Mouse (Mus musculus) liver, embryonic 13.5 days (tissue): Measurements from ENCODE around the gene Nol4l. TPM values are rescaled to one million over a fixed set of nuclear protein-coding genes. Genes with fewer than 3 reads are reported as not detected.

Experiments used
- ATAC-seq: fragments of 200-750 bp; cut with Nextera tagmentation; 2 replicates; pipeline ENCODE4 v1.8.0; 2017; ENCODE audit warnings: low read depth, mild to moderate bottlenecking, moderate number of reproducible peaks, moderate library complexity
- DNase-seq: peaks from one replicate; pipeline ENCODE4 v3.0.0; 2022
- H3K27ac ChIP-seq: fragments of 300-500 bp; sonication (generic); 2 replicates; pipeline ENCODE4 v1.5.1; 2015; ENCODE audit warnings: moderate library complexity, mild to moderate bottlenecking, inconsistent platforms
- H3K27me3 ChIP-seq: fragments of 300-500 bp; sonication (generic); 2 replicates; pipeline ENCODE4 v1.6.1; 2015; ENCODE audit warnings: mild to moderate bottlenecking, inconsistent platforms
- H3K36me3 ChIP-seq: fragments of 300-500 bp; sonication (generic); 2 replicates; pipeline ENCODE4 v1.6.1; 2015; ENCODE audit warnings: mild to moderate bottlenecking, inconsistent platforms
- H3K4me1 ChIP-seq: fragments of 300-500 bp; sonication (generic); replicated peaks from 2 replicates; pipeline ENCODE4 v1.6.1; 2015; ENCODE audit warnings: inconsistent platforms
- H3K4me2 ChIP-seq: fragments of 300-500 bp; sonication (generic); 2 replicates; pipeline ENCODE4 v1.6.1; 2015; ENCODE audit warnings: inconsistent platforms, mild to moderate bottlenecking, moderate library complexity
- H3K4me3 ChIP-seq: fragments of 300-500 bp; sonication (generic); replicated peaks from 2 replicates; pipeline ENCODE4 v1.5.1; 2015; ENCODE audit warnings: mild to moderate bottlenecking, inconsistent platforms
- H3K9ac ChIP-seq: fragments of 300-500 bp; sonication (generic); 2 replicates; pipeline ENCODE4 v1.6.1; 2015; ENCODE audit warnings: mild to moderate bottlenecking, inconsistent platforms
- H3K9me3 ChIP-seq: fragments of 300-500 bp; sonication (generic); replicated peaks from 2 replicates; pipeline ENCODE4 v1.6.1; 2016; ENCODE audit warnings: inconsistent platforms
- WGBS: fragments of 180-500 bp; shearing (Covaris S2); methylation state at CpG from one replicate; pipeline ENCODE4 v1.1.7; 2015; ENCODE audit not compliant: insufficient replicate concordance; 5-methylcytosine and 5-hydroxymethylcytosine counted together
- polyA plus RNA-seq: library from polyadenylated mRNA; unstranded; fragments of >200 nt; fragmentation: Nextera tagmentation; extraction: Ambion mirVana; gene quantifications from 2 replicates; pipeline ENCODE4 v1.2.1, GENCODE M21; 2015

Gene Nol4l
- polyA plus RNA-seq, 1 experiment from 2014 or later = 5.4 TPM

DNA sequence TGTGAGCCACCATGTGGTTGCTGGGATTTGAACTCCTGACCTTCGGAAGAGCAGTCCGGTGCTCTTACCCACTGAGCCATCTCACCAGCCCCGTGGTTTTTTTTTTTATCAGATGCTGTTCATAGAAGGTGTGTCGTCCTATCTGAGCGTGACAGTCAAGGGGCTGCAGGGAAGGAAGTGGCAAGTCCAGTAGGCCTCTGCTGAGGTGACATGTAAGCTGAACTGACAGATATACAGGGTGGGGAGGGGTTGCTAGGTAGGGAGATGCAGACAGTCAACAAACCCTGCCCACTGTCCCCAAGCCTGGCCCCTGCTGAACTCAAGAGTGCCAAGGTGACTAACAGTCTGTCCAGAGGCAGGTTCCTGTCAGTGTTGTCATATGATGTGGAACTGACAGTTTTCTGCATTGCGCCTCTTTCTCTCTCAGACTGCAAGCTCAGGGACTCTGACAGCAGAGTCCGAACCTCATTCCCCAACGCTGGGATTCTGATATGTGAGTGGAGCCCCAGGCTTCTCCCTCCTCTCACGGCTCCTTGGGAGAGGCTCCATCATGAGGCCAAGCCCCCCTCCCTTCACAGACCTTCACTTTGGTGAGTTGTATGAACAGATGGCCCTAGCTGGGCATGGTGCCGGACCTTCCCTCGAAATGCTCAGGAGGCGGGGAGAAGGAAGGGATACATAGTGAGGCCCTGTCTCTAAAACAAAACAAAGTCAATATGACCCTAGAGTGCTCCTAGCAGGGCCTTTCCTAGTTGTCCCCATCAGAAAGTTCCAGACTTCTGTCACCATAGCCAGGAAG is 75.6 kb downstream of the Nol4l start:
- Histone ChIP-seq H3K4me2 (peak overlapping the region; percentile 59), H3K4me3 (peak overlapping the region; percentile 14; the same call in 1 of the 2 replicates), H3K9me3 (no peaks in the 10 kb centered on the region), H3K27ac (peak overlapping the region; percentile 94), H3K9ac (peak overlapping the region; percentile 61), H3K27me3 (no peaks in the 10 kb centered on the region), H3K4me1 (peaks cover 68% of the 10 kb centered on the region), H3K36me3 (peaks cover 12% of the 10 kb centered on the region; the same call in 1 of the 2 replicates)
- peak; percentile 92 for ATAC-seq
- peak; percentile 72 for DNase-seq
- WGBS = 43% methylated on average over 12 of the region's 12 CpGs

DNA sequence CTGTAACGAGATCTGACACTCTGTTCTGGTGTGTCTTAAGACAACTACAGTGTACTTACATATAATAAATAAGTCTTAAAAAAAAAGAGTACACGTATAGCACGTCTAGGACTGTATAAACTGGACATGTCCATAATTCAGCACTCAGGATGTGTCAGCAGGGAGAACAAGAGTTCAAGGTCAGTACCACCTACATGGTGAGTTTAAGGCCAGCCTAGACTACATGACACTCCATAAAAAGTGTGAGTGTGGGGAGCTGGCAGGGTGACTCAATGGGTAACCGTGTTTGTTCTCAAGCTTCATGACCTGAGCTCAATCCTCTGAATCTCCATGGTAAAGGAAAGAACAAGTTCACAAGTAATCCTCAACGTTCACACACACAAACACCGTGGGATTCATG is 81.3 kb downstream of the Nol4l start:
- no peak overlapping the region for H3K4me3 ChIP-seq
- H3K4me1 ChIP-seq = peaks cover 49% of the 10 kb centered on the region
- no peaks in the 10 kb centered on the region for H3K9me3 ChIP-seq
- H3K36me3 ChIP-seq = no peaks in the 10 kb centered on the region
- no peak for DNase-seq
- ATAC-seq = no peak
- H3K27ac ChIP-seq = no peak overlapping the region
- WGBS = 78% methylated on average over 6 of the region's 6 CpGs
- H3K27me3 ChIP-seq = peaks cover 20% of the 10 kb centered on the region
- no peak overlapping the region for H3K9ac ChIP-seq
- H3K4me2 ChIP-seq = no peak overlapping the region

DNA sequence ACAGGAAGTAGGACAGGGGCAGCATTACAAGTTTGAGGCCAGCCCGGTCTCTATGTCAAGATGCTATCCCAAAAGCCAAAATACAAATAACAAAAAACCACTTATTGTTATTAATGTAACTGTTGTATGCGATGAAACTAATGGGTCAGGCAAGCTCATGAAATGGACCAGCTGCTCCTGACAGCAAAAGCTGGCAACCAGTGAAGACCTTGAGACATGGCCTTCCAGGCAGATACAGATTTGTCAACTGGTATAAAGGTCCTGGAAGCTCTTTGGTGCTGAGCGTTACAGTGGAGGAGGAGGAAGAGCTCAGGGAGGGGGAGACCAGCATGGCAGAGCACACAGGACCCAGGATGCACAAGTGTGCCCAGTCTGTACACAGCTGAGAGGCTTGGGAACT is 82.1 kb downstream of the Nol4l start:
- H3K4me1 ChIP-seq = peaks cover 49% of the 10 kb centered on the region
- H3K4me2 ChIP-seq = no peak overlapping the region
- no peaks in the 10 kb centered on the region for H3K9me3 ChIP-seq
- no peak overlapping the region for H3K9ac ChIP-seq
- WGBS = 79% methylated on average over 3 of the region's 3 CpGs
- no peaks in the 10 kb centered on the region for H3K36me3 ChIP-seq
- H3K27me3 ChIP-seq = peaks cover 28% of the 10 kb centered on the region
- ATAC-seq (no peak), DNase-seq (no peak)
- no peak overlapping the region for H3K27ac ChIP-seq
- H3K4me3 ChIP-seq = no peak overlapping the region

DNA sequence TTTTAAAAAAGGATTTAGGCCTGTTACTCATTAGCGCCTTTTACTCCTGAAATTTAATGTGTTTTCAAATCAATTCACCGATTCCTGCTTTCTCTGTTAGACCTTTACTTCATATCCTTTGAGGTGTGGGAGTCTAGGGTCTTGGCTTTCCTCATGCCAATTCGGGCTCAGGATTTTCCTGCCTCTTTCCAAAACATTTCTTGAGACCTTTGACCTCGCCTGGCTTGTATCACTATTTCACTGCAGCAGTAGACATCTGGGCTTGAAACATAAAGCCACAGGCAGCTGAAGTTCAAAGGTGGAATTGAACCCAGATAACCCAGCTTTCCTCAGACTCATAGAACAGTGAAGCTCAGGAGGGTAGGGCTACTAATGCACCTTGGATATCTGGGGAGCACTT is 83.3 kb downstream of the Nol4l start:
- Histone ChIP-seq H3K9me3 (no peaks in the 10 kb centered on the region), H3K4me2 (0 out of 2 replicates have a peak overlapping the region, but pooled peaks have one; percentile 1), H3K4me1 (peaks cover 54% of the 10 kb centered on the region), H3K36me3 (no peaks in the 10 kb centered on the region), H3K4me3 (no peak overlapping the region), H3K9ac (no peak overlapping the region), H3K27ac (no peak overlapping the region), H3K27me3 (peaks cover 32% of the 10 kb centered on the region)
- no peak for ATAC-seq
- WGBS = 25% methylated on average over 4 of the region's 4 CpGs
- no peak for DNase-seq

DNA sequence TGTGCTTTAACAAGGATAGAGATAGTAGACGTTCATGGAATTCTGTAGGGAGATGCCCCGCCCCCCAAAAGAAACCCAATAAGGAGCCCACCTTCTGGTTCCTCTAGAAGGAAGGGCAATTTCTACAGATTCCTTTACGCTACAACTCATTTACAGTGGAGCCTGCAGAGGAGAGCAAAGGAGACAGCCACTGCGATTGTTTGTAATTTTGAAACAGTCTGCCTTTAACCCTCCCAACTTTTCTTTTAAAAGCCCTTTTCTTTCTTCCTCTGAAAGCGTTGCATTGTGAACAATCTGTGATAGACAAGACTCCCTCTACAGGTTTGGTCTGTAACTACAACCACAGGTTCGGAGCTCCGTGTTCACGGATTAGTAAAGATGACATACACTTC is 83.8 kb downstream of the Nol4l start:
- Histone ChIP-seq H3K9ac (peak overlapping the region; percentile 80; the same call in 1 of the 2 replicates), H3K4me2 (peak overlapping the region; percentile 99), H3K36me3 (no peaks in the 10 kb centered on the region), H3K4me1 (peaks cover 58% of the 10 kb centered on the region), H3K9me3 (no peaks in the 10 kb centered on the region), H3K4me3 (peak overlapping the region; percentile 71), H3K27me3 (peaks cover 32% of the 10 kb centered on the region), H3K27ac (no peak overlapping the region)
- ATAC-seq (no peak), DNase-seq (no peak)
- WGBS = under 1% methylated on average over 8 of the region's 8 CpGs

DNA sequence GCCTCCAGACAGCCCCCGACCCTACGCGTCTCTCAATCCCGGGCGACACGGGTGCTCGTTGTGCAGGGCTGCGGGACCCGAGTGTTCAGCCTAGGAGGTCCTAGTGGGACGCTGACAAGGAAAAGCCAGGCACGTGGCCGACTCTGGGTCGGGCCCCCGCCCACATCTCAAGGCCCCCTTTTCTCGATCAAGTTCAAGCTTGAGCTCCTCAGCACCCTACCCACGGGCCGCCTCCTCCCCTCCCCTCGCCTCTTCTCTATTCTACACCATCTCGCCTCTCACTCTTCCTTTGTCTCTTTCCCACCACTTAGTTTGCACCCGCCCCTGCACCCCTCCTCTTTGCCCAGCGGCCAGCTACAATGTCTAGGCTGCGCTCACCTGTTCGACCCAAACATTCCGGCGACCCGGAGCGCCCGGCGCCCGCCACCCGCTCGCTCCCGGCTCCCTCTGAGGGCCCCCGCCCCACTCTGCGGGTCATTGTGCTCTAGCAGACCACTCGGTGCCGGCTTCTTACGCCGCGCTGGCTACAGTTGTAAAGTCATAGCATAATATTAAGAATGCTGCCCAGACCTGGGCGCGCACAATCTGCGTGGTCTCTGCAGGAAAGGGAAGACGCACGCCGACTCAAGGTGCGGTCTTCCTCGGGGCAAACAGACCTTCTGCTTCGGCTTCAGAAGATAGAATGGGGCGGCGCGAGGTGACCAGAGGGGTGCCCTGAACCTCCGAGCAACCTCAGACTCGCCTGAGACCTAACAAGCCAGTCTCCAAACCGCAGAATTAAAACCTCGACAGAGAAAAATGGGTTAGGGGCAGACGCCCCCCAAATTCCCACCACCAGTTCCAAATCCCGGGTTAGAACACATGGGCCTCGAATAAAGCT is 84.4 kb downstream of the Nol4l start:
- Histone ChIP-seq H3K4me2 (peak overlapping the region; percentile 99), H3K27ac (peak overlapping the region; percentile 61), H3K36me3 (no peaks in the 10 kb centered on the region), H3K9ac (peak overlapping the region; percentile 80), H3K27me3 (peaks cover 32% of the 10 kb centered on the region), H3K9me3 (no peaks in the 10 kb centered on the region), H3K4me1 (peaks cover 65% of the 10 kb centered on the region), H3K4me3 (peak overlapping the region; percentile 71)
- under 1% methylated on average over 59 of the region's 59 CpGs for WGBS
- ATAC-seq = peak; percentile 3
- DNase-seq = no peak

DNA sequence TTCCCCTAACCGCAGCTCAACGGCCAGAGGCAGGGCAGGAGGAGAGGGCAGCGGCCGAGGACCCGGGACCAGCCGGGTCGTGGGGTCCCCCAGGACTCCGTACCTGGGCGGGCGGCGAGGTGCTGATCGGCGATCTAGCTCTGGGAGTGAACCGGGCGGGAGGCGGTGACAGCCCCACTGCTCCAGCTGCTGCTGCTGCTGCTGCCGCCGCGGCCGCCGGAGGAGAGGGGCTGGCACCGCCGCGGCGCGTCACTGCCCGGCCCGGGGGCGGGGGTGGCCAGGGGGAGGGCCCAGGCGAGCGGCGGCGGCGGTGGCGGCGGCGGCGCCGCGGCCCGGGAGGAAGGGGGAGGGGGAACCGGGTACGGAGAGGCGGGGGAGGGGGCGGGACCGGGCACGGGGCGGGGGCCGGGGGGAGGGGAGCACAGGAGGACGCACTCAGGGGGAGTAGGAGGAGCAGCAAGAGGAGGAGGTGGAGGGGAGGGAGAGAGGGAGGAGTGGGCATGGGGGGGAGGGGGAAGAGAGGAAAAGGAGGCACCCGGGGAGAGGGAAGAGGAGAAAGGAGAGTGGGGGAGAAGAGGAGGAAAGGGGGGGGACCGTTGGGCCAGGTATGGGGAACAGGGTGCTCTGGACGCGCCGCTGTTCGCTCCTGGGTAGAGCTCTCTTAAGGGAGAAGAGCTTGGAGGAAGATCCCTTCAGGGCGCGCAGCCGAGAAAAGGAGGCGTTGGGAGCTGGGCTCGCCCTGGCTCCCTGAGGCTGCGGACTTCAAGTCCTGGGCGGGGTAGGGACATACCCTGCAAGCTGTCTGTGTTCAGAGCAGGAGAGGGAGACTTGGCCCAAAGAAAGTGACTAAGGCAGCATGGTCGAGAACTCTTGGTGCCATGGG is 85.3 kb downstream of the Nol4l start:
- H3K4me3 ChIP-seq = peak overlapping the region; percentile 71
- H3K4me2 ChIP-seq = peak overlapping the region; percentile 99
- H3K27me3 ChIP-seq = peaks cover 32% of the 10 kb centered on the region
- peak overlapping the region; percentile 79 for H3K27ac ChIP-seq
- H3K9me3 ChIP-seq = no peaks in the 10 kb centered on the region
- peaks cover 70% of the 10 kb centered on the region for H3K4me1 ChIP-seq
- no peaks in the 10 kb centered on the region for H3K36me3 ChIP-seq
- peak; percentile 68 for ATAC-seq
- H3K9ac ChIP-seq = peak overlapping the region; percentile 80
- DNase-seq = peak; percentile 32
- WGBS = under 1% methylated on average over 34 of the region's 64 CpGs

DNA sequence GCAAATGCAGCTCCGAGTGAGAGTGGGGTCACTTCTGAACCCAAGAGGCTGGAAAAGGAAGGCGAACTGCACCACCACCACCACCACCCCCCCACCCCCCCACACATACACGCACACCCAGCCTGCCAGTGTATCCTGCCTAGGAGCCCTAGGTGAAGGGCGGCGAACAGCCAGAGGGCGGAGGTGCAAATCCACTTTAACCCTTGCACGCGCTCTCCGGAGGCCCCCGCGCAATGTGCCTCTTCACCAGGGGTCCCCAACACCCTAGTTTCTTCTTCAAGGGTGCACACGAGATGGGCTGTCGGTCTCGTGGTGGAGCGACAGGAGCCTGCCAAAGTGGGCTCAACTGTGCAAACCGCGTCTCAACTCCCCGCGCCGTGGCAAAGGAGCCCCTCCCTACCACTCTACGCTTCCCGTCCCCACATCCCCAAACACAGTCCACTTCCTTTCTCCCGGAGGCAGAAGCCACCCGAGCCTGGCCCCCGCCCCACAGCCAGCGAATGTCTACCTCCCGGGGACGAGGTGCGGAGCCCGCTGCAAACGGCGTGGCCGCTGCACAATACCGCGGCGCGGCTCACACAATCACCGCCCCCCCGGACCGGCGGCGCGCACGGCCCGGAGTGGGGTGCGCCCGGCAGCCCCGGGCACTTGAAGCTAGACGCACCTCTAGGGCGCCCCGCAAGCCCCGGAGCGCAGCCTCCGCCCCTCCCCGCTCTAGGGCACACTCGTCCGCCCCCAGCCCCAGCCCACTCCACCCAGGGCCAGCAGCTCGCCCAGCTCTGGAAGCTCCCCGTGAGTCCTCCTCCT is 86.1 kb downstream of the Nol4l start:
- peak; percentile 24 for ATAC-seq
- no peak for DNase-seq
- H3K27me3 ChIP-seq = peaks cover 32% of the 10 kb centered on the region
- no peaks in the 10 kb centered on the region for H3K9me3 ChIP-seq
- peak overlapping the region; percentile 99 for H3K4me2 ChIP-seq
- no peaks in the 10 kb centered on the region for H3K36me3 ChIP-seq
- H3K9ac ChIP-seq = peak overlapping the region; percentile 80
- peak overlapping the region; percentile 71 for H3K4me3 ChIP-seq
- WGBS = 1% methylated on average over 56 of the region's 59 CpGs
- H3K4me1 ChIP-seq = peaks cover 77% of the 10 kb centered on the region
- peak overlapping the region; percentile 79 for H3K27ac ChIP-seq

DNA sequence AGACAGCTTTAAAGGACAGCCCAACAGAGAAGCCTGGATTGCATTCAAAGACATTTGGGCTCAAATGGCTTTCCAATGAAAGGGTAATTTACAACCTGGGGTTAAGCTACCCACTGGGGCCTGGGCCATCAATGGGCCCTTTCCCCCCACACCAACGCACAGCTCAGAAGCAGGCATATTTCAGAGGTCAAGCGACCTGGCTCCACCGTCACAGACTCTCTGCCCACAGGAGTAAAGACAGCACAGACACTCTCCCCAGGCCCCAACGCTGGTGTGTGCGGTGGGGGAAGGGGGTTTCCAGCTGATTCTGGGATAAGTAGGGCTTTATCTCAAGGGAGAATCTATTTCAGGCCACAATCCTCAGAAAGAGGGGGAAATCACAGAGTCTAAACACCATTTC is 87.1 kb downstream of the Nol4l start:
- H3K27ac ChIP-seq = peak overlapping the region; percentile 47
- peak overlapping the region; percentile 99 for H3K4me2 ChIP-seq
- no peak for ATAC-seq
- no peaks in the 10 kb centered on the region for H3K36me3 ChIP-seq
- peaks cover 32% of the 10 kb centered on the region for H3K27me3 ChIP-seq
- DNase-seq = no peak
- peaks cover 86% of the 10 kb centered on the region for H3K4me1 ChIP-seq
- WGBS = 45% methylated on average over 5 of the region's 5 CpGs
- H3K4me3 ChIP-seq = peak overlapping the region; percentile 71
- no peaks in the 10 kb centered on the region for H3K9me3 ChIP-seq
- peak overlapping the region; percentile 80 for H3K9ac ChIP-seq

DNA sequence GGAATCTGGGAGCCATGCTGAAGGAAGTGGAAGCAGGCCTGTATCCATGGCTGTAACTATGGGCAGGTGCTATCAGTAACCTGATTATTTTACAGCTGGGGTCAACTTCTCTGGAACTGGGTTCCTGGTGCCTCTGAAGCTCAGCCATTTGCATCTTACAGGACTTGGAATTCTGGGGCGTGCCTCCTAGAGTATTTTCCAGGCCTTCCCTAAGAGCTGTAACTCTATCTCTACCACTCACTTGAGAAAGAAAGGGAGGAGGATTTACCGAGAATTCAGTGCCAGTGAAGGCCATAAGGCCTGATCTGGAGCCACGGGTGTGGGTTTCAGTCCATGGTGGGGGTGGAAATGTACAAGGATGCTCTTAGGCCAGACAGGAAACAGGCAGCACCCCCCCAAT is 88.5 kb downstream of the Nol4l start:
- peaks cover 2% of the 10 kb centered on the region for H3K36me3 ChIP-seq
- no peak overlapping the region for H3K27ac ChIP-seq
- peaks cover 91% of the 10 kb centered on the region for H3K4me1 ChIP-seq
- ATAC-seq (no peak), DNase-seq (no peak)
- H3K4me2 ChIP-seq = no peak overlapping the region
- H3K9me3 ChIP-seq = no peaks in the 10 kb centered on the region
- no peak overlapping the region for H3K9ac ChIP-seq
- 74% methylated on average over 3 of the region's 3 CpGs for WGBS
- H3K4me3 ChIP-seq = no peak overlapping the region
- peaks cover 32% of the 10 kb centered on the region for H3K27me3 ChIP-seq
